Mouse (Mus musculus): ENCODE measurements around the gene P2rx7. TPM values are rescaled to one million over a fixed set of nuclear protein-coding genes. Genes with fewer than 3 reads are reported as not detected.
A peak's percentile ranks its signal among the peaks of the same experiment; 100 is the strongest.

Gene P2rx7
- total and polyA plus RNA-seq, 3 experiments: 2.8 to 7.2 (median 3.1) TPM

GRCm38 (mm10) chr5:122676002-122676401 is 32.3 kb downstream of the P2rx7 start:
- DNase-seq: no peak
- TF ChIP-seq CTCF (IDR thresholded peaks at IDR 0.05): no peak
- no peak for TF ChIP-seq POLR2A (IDR thresholded peaks at IDR 0.05; ENCODE audit: insufficient read depth, low read depth, low read length)
- TF ChIP-seq EP300 (IDR thresholded peaks at IDR 0.05; ENCODE audit: insufficient read depth, low read depth, low read length): no peak
- Histone ChIP-seq H3K9ac (ENCODE audit: low read depth, low read length) (no peak overlapping the region), H3K4me1 (ENCODE audit: control insufficient read depth, insufficient read depth, low read length) (no peaks in the 10 kb centered on the region), H3K79me2 (replicated peaks; ENCODE audit: control insufficient read depth, insufficient read depth, low read length) (no peaks in the 10 kb centered on the region), H3K27ac (no peak overlapping the region), H3K27me3 (ENCODE audit: control insufficient read depth, insufficient read depth, low read length) (no peaks in the 10 kb centered on the region), H3K4me3 (no peak overlapping the region), H3K36me3 (ENCODE audit: control insufficient read depth, insufficient read depth, low read length) (no peaks in the 10 kb centered on the region)
- intact Hi-C loops (cut with DNase I): no loop called here
- 90% methylated on average over 8 of the region's 8 CpGs for WGBS

DNA sequence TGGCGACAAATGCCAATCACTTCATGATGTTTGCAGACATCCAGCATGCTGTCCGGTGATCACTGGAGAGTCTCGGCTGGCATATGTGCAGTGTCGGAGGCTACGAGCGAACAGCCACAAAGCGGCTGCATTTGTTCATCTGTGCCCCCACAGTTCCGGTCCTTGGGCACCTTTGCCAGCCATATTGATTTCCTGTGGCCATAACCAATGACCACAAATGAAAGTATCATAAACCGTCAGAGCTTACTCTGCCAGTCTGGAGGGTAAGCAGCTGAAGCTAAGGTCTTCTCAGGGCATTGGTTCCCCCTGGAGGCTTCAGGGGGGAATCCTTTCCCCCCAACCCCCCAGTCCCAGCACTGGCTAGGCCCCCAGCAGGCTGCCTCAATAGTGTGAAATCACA is 34.3 kb downstream of the P2rx7 start:
- no peak for DNase-seq
- intact Hi-C loops (cut with DNase I): no loop called here
- 94% methylated on average over 9 of the region's 9 CpGs for WGBS

DNA sequence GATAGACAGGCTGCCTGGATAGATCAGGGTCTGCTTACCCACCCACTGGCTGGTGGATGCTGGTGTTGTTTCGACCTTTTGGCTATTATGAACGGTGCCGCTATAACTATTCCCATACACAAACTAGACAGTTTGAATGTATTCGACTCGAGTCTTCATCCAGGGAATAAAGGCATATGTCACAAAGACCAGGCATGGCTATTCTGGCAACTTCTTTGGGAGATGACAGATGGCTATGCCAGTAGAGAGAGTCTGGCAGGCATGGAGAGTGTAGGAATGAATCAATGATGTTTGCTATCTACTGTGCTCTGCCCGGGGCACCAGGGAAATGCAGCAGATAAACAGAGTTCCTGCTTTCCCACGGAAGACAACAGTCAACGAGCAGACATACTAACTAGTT is 36.2 kb downstream of the P2rx7 start:
- TF ChIP-seq POLR2A (IDR thresholded peaks at IDR 0.05; ENCODE audit: insufficient read depth, low read depth, low read length): no peak
- no peak for TF ChIP-seq CTCF (IDR thresholded peaks at IDR 0.05)
- no peak for TF ChIP-seq EP300 (IDR thresholded peaks at IDR 0.05; ENCODE audit: insufficient read depth, low read depth, low read length)
- intact Hi-C loops (cut with DNase I): no loop called here
- WGBS: 75% methylated on average over 8 of the region's 8 CpGs
- Histone ChIP-seq H3K4me3 (no peak overlapping the region), H3K9ac (ENCODE audit: low read depth, low read length) (no peak overlapping the region), H3K36me3 (ENCODE audit: control insufficient read depth, insufficient read depth, low read length) (no peaks in the 10 kb centered on the region), H3K4me1 (ENCODE audit: control insufficient read depth, insufficient read depth, low read length) (no peaks in the 10 kb centered on the region), H3K27ac (no peak overlapping the region), H3K27me3 (ENCODE audit: control insufficient read depth, insufficient read depth, low read length) (no peaks in the 10 kb centered on the region), H3K79me2 (replicated peaks; ENCODE audit: control insufficient read depth, insufficient read depth, low read length) (no peaks in the 10 kb centered on the region)
- no peak for DNase-seq

More for the DNA sequence above, 34.3 kb downstream of the P2rx7 start:
- Histone ChIP-seq H3K4me3 (no peak overlapping the region), H3K79me2 (replicated peaks; ENCODE audit: control insufficient read depth, insufficient read depth, low read length) (no peaks in the 10 kb centered on the region), H3K27me3 (ENCODE audit: control insufficient read depth, insufficient read depth, low read length) (no peaks in the 10 kb centered on the region), H3K9ac (ENCODE audit: low read depth, low read length) (no peak overlapping the region), H3K36me3 (ENCODE audit: control insufficient read depth, insufficient read depth, low read length) (no peaks in the 10 kb centered on the region), H3K4me1 (ENCODE audit: control insufficient read depth, insufficient read depth, low read length) (no peaks in the 10 kb centered on the region), H3K27ac (no peak overlapping the region)
- no peak for TF ChIP-seq EP300 (IDR thresholded peaks at IDR 0.05; ENCODE audit: insufficient read depth, low read depth, low read length)

DNA sequence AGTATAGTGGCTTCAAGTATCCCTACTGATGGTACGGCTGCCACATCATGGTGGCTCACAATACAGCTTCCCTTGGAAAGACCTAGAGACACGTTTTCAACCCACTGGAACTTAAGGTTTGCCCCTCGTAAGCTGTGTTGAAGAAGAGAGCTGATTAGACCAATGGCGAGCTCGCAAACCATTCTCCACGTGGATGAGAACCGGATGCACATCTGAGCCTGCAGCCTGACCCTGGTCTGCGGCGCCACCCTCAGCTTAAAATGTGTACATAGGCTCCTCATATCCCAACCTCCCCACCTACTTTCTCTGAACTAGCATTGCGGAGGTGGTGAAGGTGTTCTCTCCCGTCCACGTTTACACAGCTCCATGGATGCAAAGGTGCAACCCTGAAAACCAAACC is 37.6 kb downstream of the P2rx7 start:
- DNase-seq: no peak
- intact Hi-C loops (cut with DNase I): no loop called here
- TF ChIP-seq EP300 (IDR thresholded peaks at IDR 0.05; ENCODE audit: insufficient read depth, low read depth, low read length) (no peak), CTCF (IDR thresholded peaks at IDR 0.05) (no peak), POLR2A (IDR thresholded peaks at IDR 0.05; ENCODE audit: insufficient read depth, low read depth, low read length) (no peak)
- Histone ChIP-seq H3K36me3 (ENCODE audit: control insufficient read depth, insufficient read depth, low read length) (no peaks in the 10 kb centered on the region), H3K27me3 (ENCODE audit: control insufficient read depth, insufficient read depth, low read length) (no peaks in the 10 kb centered on the region), H3K4me3 (no peak overlapping the region), H3K9ac (ENCODE audit: low read depth, low read length) (no peak overlapping the region), H3K4me1 (ENCODE audit: control insufficient read depth, insufficient read depth, low read length) (no peaks in the 10 kb centered on the region), H3K79me2 (replicated peaks; ENCODE audit: control insufficient read depth, insufficient read depth, low read length) (no peaks in the 10 kb centered on the region), H3K27ac (no peak overlapping the region)
- WGBS: 88% methylated on average over 12 of the region's 12 CpGs

GRCm38 (mm10) chr5:122683926-122684325 is 40.2 kb downstream of the P2rx7 start:
- H3K27me3 ChIP-seq (ENCODE audit: control insufficient read depth, insufficient read depth, low read length): no peaks in the 10 kb centered on the region
- DNase-seq: peak in 1 of 2 experiments; percentile 37
- no peaks in the 10 kb centered on the region for H3K4me1 ChIP-seq (ENCODE audit: control insufficient read depth, insufficient read depth, low read length)
- H3K4me3 ChIP-seq: no peak overlapping the region
- WGBS: 55% methylated on average over 10 of the region's 10 CpGs
- H3K79me2 ChIP-seq (replicated peaks; ENCODE audit: control insufficient read depth, insufficient read depth, low read length): no peaks in the 10 kb centered on the region
- H3K27ac ChIP-seq: no peak overlapping the region
- H3K36me3 ChIP-seq (ENCODE audit: control insufficient read depth, insufficient read depth, low read length): no peaks in the 10 kb centered on the region
- intact Hi-C loops (cut with DNase I): no loop called here
- TF ChIP-seq CTCF (IDR thresholded peaks at IDR 0.05) (no peak), POLR2A (IDR thresholded peaks at IDR 0.05; ENCODE audit: insufficient read depth, low read depth, low read length) (no peak)
- H3K9ac ChIP-seq (ENCODE audit: low read depth, low read length): no peak overlapping the region

DNA sequence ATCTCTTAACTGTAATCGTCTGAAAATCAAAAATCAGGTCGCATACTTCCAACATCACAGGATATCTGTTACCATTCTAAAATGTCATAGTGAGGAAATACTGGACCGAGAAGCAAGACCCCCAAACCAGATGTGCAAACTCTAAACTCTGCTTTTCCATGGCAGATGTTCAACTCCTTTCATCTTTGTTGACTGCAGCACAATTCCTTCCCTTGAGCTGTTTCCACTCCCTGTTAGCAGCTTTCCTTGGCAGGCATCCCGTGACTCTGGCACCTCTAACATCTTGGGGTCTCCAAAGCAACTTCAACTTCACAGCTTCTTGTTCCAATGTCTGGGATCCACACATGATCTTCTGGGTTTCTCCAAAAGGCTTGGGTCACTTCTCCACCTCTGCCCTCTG is 43.7 kb downstream of the P2rx7 start:
- Histone ChIP-seq H3K4me3 (no peak overlapping the region), H3K27me3 (ENCODE audit: control insufficient read depth, insufficient read depth, low read length) (no peaks in the 10 kb centered on the region), H3K4me1 (ENCODE audit: control insufficient read depth, insufficient read depth, low read length) (no peaks in the 10 kb centered on the region), H3K79me2 (replicated peaks; ENCODE audit: control insufficient read depth, insufficient read depth, low read length) (no peaks in the 10 kb centered on the region), H3K36me3 (ENCODE audit: control insufficient read depth, insufficient read depth, low read length) (no peaks in the 10 kb centered on the region), H3K27ac (no peak overlapping the region), H3K9ac (ENCODE audit: low read depth, low read length) (no peak overlapping the region)
- TF ChIP-seq EP300 (IDR thresholded peaks at IDR 0.05; ENCODE audit: insufficient read depth, low read depth, low read length) (no peak), POLR2A (IDR thresholded peaks at IDR 0.05; ENCODE audit: insufficient read depth, low read depth, low read length) (no peak), CTCF (IDR thresholded peaks at IDR 0.05) (no peak)
- intact Hi-C loops (cut with DNase I): no loop called here
- no peak for DNase-seq
- WGBS: 61% methylated on average over 4 of the region's 4 CpGs

Data from heart, adult 2 months (tissue).